Mouse (Mus musculus) cerebellum, postnatal 4 days (tissue): ENCODE measurements at regions not wholly inside any gene's neighbourhood (a gene's known extent, or its start where the extent isn't known, plus 50 kb on each side); places are given as distances from the start of the nearest gene placed in this dataset.
A peak's percentile ranks its signal among the peaks of the same experiment; 100 is the strongest.

Experiments used
- DNase-seq, 2 experiments: peaks; one replicate each; pipeline ENCODE4 v3.0.0; 2022; ENCODE audit warnings: low spot score in 2 of 2, mixed read lengths in 1 of 2

DNA sequence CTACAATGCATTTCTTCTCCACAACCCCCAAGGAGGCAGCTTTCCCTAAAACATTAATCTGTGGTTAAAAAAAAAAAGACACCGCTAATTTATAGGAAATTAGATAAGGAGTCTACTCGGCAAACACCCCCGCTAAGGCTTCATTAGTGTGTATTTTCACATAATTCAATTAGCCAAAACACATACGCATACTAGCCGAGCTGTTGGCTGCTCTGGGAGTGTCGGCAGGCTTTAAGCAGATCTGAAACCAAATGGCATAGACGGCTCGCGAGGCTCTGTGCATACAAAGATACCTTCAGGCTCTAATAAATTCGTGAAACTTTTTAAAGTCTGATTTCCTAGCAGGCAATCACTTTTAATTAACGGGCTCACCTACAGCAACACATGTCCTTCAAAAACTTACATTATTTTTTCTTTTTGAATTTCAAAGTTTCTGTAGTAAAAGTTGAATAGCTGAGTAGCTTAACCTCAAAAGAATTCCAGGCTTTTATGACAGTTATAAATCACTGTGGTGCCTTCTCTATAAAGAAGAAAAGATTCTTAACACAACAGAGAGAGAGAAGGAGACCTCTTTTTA, 68.0 kb upstream of the Smyd2 start:
- no peak for DNase-seq

DNA sequence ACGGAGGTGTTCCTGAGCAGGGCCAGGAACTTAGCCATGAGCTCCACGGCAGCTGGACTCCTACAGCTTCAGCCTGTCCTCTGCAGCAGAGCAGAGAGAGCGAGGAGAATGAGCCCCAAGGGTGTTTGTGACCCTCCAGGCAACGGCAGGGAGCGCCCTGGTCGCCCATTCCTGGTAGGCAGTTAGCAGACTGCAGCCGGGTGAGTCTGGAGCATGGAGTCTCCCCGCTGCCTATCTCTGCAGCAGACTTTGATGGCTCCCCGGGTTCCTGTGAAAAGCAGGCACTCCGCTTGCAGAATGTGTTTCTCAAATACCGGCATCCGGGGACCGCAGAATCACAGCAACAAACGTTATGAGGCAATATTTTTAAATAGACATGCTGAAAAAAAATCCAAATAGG, 67.2 kb upstream of the Smyd2 start:
- no peak for DNase-seq

DNA sequence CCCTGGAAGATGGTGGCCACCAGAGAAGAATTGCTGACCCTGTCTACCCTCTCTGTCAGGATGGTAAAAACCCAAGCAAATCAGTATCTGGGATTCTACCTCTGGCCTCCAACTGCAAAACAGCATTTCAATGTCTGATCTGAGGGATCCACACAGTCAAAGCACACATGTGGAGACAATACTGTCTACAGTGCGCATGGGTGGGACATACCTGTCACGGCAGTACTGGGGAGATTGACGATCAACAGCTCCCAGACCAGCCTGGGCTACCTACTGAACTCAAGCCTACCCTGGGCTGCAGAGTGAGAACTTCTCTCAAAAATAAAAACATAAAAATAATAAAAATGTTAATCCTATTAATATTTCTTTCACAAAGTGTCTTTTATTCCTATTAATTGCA, 66.7 kb upstream of the Smyd2 start:
- DNase-seq: no peak

DNA sequence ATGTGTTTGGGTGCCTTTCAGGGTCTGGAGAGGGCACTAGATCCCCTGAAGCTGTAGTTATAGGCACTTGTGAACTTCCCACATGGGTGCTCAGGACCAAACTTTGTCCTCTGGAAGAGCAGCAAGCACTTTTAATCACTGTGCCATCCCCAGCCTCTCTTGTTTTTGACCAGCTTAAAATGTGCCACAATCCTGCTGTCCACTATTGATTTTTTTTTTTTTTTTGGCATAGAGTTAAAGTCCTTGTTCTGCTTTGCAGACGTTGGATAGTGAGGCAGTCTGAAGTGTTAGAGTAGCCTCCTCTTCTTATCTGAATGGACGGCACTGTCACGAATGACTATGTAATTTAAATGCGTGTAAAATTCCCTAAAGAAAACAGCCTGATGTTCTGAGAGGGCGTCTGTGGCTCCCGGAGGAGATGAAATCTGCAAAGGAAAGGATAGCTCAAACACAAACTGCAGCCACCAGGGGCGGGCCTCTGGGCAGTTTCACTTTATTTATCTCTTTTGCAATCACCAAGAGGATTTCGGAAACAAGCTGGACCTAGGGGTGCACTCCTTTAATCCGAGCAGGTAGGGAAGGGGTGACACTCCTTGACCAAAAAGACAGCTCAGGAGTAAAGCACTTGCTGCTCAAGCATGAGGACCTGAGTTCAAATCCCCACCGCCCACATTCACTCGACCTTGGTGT, 63.5 kb upstream of the Smyd2 start:
- DNase-seq: no peak

DNA sequence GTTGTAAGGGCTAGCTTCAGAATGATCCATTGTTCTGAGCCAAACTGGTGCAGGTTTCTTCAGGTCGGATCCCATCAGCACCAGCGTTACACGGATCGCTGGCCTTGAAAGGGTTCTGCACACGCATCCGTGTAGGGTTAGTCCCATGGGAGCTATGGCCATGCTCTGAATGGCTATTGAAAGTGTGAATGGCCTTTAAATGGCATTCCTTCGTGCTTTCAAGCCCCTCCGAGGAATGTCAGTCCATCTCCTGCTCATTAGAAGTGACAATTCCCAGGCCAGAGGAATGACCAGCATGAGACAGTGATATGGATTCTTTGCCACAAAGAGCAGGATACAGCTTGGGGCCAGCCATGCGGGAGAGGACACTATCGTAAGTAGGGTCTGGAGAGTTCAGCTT, 56.1 kb upstream of the Smyd2 start:
- no peak for DNase-seq

DNA sequence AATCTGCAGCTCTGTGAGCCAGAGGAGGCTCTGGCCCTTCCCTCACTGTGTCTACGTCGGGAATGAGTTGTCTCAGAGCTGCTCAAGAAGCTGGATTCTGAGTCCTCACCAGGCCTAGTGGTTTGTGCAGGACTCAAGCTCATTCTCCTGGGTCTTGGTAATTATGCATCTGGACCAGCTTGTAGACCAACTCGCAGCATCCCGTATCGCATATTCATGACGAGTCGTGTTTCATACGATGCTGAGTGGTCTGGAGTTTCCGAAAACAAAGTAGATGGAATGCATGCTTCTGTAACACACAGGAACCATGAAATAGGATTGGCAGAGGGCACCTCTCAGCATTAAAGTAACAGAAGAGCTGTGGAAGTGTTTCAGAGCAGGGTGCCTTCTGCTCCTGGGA, 53.5 kb upstream of the Smyd2 start:
- no peak for DNase-seq

DNA sequence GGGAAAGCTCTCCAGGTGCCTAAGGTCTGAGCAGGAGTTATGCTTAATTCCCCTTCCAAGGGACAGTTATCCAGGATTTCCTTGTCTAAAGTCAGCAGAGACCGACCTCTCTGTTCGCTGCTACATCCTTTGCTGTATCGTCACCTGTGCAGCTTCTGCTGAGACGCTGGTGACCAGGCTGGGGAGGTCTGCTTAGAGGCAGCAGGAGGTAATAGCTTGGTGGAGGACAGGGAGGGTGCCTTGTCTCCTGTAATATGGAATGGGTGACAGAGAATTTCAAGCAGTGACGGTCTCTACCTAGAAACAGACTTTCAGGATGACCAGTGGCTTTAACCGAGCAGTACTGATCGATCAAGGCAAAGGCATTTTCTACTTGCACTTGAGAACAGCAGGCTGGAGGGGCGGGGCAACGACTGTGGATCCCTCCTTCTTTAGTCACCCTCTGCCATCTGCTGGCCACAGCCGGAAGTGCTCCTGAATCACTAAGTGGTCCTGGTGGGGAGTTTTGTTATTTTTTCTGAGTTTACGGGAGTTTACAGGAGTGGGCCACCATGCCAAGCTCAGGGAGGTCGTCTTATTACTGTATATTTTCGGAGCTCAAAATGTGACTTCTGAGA, 50.7 kb upstream of the Smyd2 start:
- peak; percentile 86 for DNase-seq
